Mouse (Mus musculus): ENCODE data around the gene Cast.

Cast gene

GRCm38 (mm10) chr13:74695497-74696193 is 113.0 kb downstream of the Cast start:
- DNase-seq, result no peak
